Mouse (Mus musculus) adrenal gland (tissue): ENCODE data around the gene Dll1.

Experiments
- intact Hi-C: fragments of 180-260 bp; cut with DNase I; formaldehyde crosslinking; loops from one replicate; pipeline ENCODE4 v1.15.1; 2025
- long read RNA-seq, 2 experiments: library from polyadenylated mRNA; unstranded; transcript quantifications; one replicate each; pipeline ENCODE4 v2.0.0; 2020; ENCODE audit warnings: borderline replicate concordance in 1 of 2; ENCODE audit not compliant: insufficient replicate concordance in 1 of 2

Dll1 gene
- long read RNA-seq, experiment 1, partial matches to known transcripts, result 0 of 1 reads
- long read RNA-seq, experiment 1, other reads (novel, unspliced or antisense), result 0 of 1 reads
- long read RNA-seq, experiment 2, result 0 reads

GRCm38 (mm10) chr17:15376494-15377181 lies at the start of gene Dll1:
TSS of gene Dll1 (minus strand) at chr17:15376872.
- intact Hi-C loops, result loop anchor here (5.0 kb wide), 2 partner anchors 79 to 184 kb away; no protein-coding TSS in a partner anchor

GRCm38 (mm10) chr17:15425931-15426330 lies 49.3 kb upstream of the Dll1 start:
- intact Hi-C loops, result no loop called here

GRCm38 (mm10) chr17:15423080-15423765 lies 46.6 kb upstream of the Dll1 start:
- intact Hi-C loops, result loop anchor here (5.0 kb wide), 1 partner anchor 44 kb away; no protein-coding TSS in a partner anchor

- intact Hi-C loops, result loop anchor here (5.0 kb wide), 1 partner anchor 45 kb away; no protein-coding TSS in a partner anchor
Measured at GRCm38 (mm10) chr17:15422666-15423065, 46.0 kb upstream of the Dll1 start.

- intact Hi-C loops, result loop anchor here (5.0 kb wide), 1 partner anchor 46 kb away; no protein-coding TSS in a partner anchor
Measured at GRCm38 (mm10) chr17:15421446-15421845, 44.8 kb upstream of the Dll1 start.

GRCm38 (mm10) chr17:15420021-15420603 lies 43.4 kb upstream of the Dll1 start:
- intact Hi-C loops, result loop anchor here (5.0 kb wide), 1 partner anchor 47 kb away; no protein-coding TSS in a partner anchor

GRCm38 (mm10) chr17:15419534-15419933 lies 42.9 kb upstream of the Dll1 start:
- intact Hi-C loops, result no loop called here

- intact Hi-C loops, result no loop called here
Measured at GRCm38 (mm10) chr17:15416596-15417215, 40.0 kb upstream of the Dll1 start.

- intact Hi-C loops, result no loop called here
Measured at GRCm38 (mm10) chr17:15410861-15411260, 34.2 kb upstream of the Dll1 start.

- intact Hi-C loops, result no loop called here
Measured at GRCm38 (mm10) chr17:15409261-15409660, 32.6 kb upstream of the Dll1 start.

- intact Hi-C loops, result no loop called here
Measured at GRCm38 (mm10) chr17:15406576-15406975, 29.9 kb upstream of the Dll1 start.

- intact Hi-C loops, result no loop called here
Measured at GRCm38 (mm10) chr17:15401716-15402115, 25.0 kb upstream of the Dll1 start.

GRCm38 (mm10) chr17:15395997-15396675 lies 19.5 kb upstream of the Dll1 start, which contains the start of gene Fam120b:
TSS of gene Fam120b (plus strand) at chr17:15396202.
- intact Hi-C loops, result no loop called here

- intact Hi-C loops, result loop anchor here (10.0 kb wide), 1 partner anchor 75 kb away; no protein-coding TSS in a partner anchor
Measured at GRCm38 (mm10) chr17:15389356-15389755, 12.7 kb upstream of the Dll1 start.

GRCm38 (mm10) chr17:15388892-15389291 lies 12.2 kb upstream of the Dll1 start:
- intact Hi-C loops, result loop anchor here (10.0 kb wide), 1 partner anchor 76 kb away; no protein-coding TSS in a partner anchor

GRCm38 (mm10) chr17:15383360-15383759 lies 6.7 kb upstream of the Dll1 start:
- intact Hi-C loops, result loop anchor here (10.0 kb wide), 1 partner anchor 81 kb away; no protein-coding TSS in a partner anchor

- intact Hi-C loops, result loop anchor here (10.0 kb wide), 1 partner anchor 83 kb away; no protein-coding TSS in a partner anchor
Measured at GRCm38 (mm10) chr17:15381869-15382660, 5.4 kb upstream of the Dll1 start.

- intact Hi-C loops, result loop anchor here (10.0 kb wide), 1 partner anchor 84 kb away; no protein-coding TSS in a partner anchor
Measured at GRCm38 (mm10) chr17:15381092-15381860, 4.6 kb upstream of the Dll1 start.

GRCm38 (mm10) chr17:15380641-15381051 lies 4.0 kb upstream of the Dll1 start:
- intact Hi-C loops, result loop anchor here (10.0 kb wide), 1 partner anchor 84 kb away; no protein-coding TSS in a partner anchor
